Mouse (Mus musculus): ENCODE results near the gene Adcy1.

DNA sequence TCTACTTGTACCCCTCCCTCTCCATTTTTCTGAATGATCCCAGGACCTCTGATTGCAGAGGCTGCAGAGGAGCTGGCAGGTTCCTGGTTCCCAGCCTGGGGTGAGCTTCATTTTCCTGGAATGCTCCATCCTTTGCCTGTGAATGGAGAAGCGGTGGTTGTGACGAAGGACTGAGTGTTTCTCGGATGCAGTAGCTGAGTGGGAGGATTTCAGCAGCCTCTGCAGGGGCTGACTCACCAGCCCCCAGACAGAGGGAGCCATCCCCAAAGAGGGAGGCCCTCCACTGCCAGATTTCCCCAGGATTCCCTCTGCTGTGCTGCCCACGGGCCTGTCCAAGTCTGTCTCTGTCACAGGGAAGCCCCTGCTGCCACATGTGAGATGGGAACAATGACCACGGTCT lies 71.0 kb downstream of the Adcy1 start:
- TF ChIP-seq EP300 (IDR thresholded peaks at IDR 0.05; ENCODE audit: insufficient read depth, low read depth, low read length) (no peak), POLR2A (IDR thresholded peaks at IDR 0.05; ENCODE audit: insufficient read depth, low read depth, low read length) (no peak), CTCF (IDR thresholded peaks at IDR 0.05) (no peak)

Measured in heart, adult 2 months (tissue).